Mouse (Mus musculus) limb, embryonic 12.5 days (tissue): ENCODE measurements around the gene Asb10. TPM values are rescaled to one million over a fixed set of nuclear protein-coding genes. Genes with fewer than 3 reads are reported as not detected.

ENCODE experiments used
- ATAC-seq: fragments of 200-750 bp; cut with Nextera tagmentation; 2 replicates; pipeline ENCODE4 v1.8.0; 2017; ENCODE audit warnings: low read depth, moderate TSS enrichment; ENCODE audit not compliant: insufficient number of reproducible peaks, insufficient read depth, low FRiP score, low TSS enrichment
- H3K27ac ChIP-seq: fragments of 300-500 bp; sonication (generic); 2 replicates; pipeline ENCODE4 v1.5.1; 2016; ENCODE audit warnings: mild to moderate bottlenecking, moderate library complexity
- H3K27me3 ChIP-seq: fragments of 300-500 bp; sonication (generic); 2 replicates; pipeline ENCODE4 v1.6.1; 2016; ENCODE audit warnings: mild to moderate bottlenecking, moderate library complexity
- H3K36me3 ChIP-seq: fragments of 300-500 bp; sonication (generic); 2 replicates; pipeline ENCODE4 v1.6.1; 2016; ENCODE audit warnings: mild to moderate bottlenecking, moderate library complexity
- H3K4me1 ChIP-seq: fragments of 300-500 bp; sonication (generic); replicated peaks from 2 replicates; pipeline ENCODE4 v1.6.1; 2016
- H3K4me2 ChIP-seq: fragments of 300-500 bp; sonication (generic); 2 replicates; pipeline ENCODE4 v1.6.1; 2016; ENCODE audit warnings: mild to moderate bottlenecking, moderate library complexity
- H3K4me3 ChIP-seq: fragments of 300-500 bp; sonication (generic); replicated peaks from 2 replicates; pipeline ENCODE4 v1.5.1; 2016; ENCODE audit warnings: mild to moderate bottlenecking
- H3K9ac ChIP-seq: fragments of 300-500 bp; sonication (generic); replicated peaks from 2 replicates; pipeline ENCODE4 v1.6.1; 2016; ENCODE audit warnings: mild to moderate bottlenecking, moderate library complexity
- H3K9me3 ChIP-seq: fragments of 300-500 bp; sonication (generic); 2 replicates; pipeline ENCODE4 v1.6.1; 2016; ENCODE audit warnings: mild to moderate bottlenecking, moderate library complexity
- WGBS: fragments of 180-500 bp; shearing (Covaris S2); methylation state at CpG from one replicate; pipeline ENCODE4 v1.1.7; 2016; 5-methylcytosine and 5-hydroxymethylcytosine counted together
- polyA plus RNA-seq: library from polyadenylated mRNA; unstranded; fragments of >200 nt; fragmentation: Nextera tagmentation; extraction: Ambion mirVana; gene quantifications from 2 replicates; pipeline ENCODE4 v1.2.1, GENCODE M21; 2016

Gene Asb10
- polyA plus RNA-seq, 1 experiment from 2014 or later, result 1.1 TPM

GRCm38 (mm10) chr5:24486738-24487137 lies 54.0 kb downstream of the Asb10 start:
- Histone ChIP-seq H3K9me3 (no peaks in the 10 kb centered on the region), H3K27ac (no peak overlapping the region), H3K4me3 (no peak overlapping the region), H3K27me3 (peaks cover 9% of the 10 kb centered on the region; the same call in 1 of the 2 replicates), H3K36me3 (peaks cover 86% of the 10 kb centered on the region), H3K4me1 (peaks cover 66% of the 10 kb centered on the region), H3K4me2 (no peak overlapping the region), H3K9ac (no peak overlapping the region)
- 87% methylated on average over 5 of the region's 5 CpGs for WGBS
- no peak for ATAC-seq

- H3K4me1 ChIP-seq, result peaks cover 72% of the 10 kb centered on the region
- WGBS, result 7% methylated on average over 8 of the region's 8 CpGs
Observed at GRCm38 (mm10) chr5:24486097-24486496, 54.7 kb downstream of the Asb10 start.

GRCm38 (mm10) chr5:24484963-24485362 lies 55.8 kb downstream of the Asb10 start:
- peak overlapping the region; percentile 56 for H3K27ac ChIP-seq
- peak overlapping the region; percentile 23 for H3K4me3 ChIP-seq
- no peaks in the 10 kb centered on the region for H3K9me3 ChIP-seq
- ATAC-seq, result no peak
- H3K27me3 ChIP-seq, result peaks cover 9% of the 10 kb centered on the region; the same call in 1 of the 2 replicates
- 11% methylated on average over 22 of the region's 22 CpGs for WGBS
- H3K9ac ChIP-seq, result peak overlapping the region; percentile 45; the same call in 1 of the 2 replicates
- peaks cover 86% of the 10 kb centered on the region for H3K36me3 ChIP-seq
- peaks cover 65% of the 10 kb centered on the region for H3K4me1 ChIP-seq
- peak overlapping the region; percentile 52 for H3K4me2 ChIP-seq

More at GRCm38 (mm10) chr5:24486097-24486496, 54.7 kb downstream of the Asb10 start:
- Histone ChIP-seq H3K4me2 (no peak overlapping the region), H3K36me3 (peaks cover 86% of the 10 kb centered on the region), H3K9me3 (no peaks in the 10 kb centered on the region), H3K27me3 (peaks cover 9% of the 10 kb centered on the region; the same call in 1 of the 2 replicates), H3K27ac (no peak overlapping the region), H3K9ac (no peak overlapping the region), H3K4me3 (no peak overlapping the region)
- no peak for ATAC-seq

GRCm38 (mm10) chr5:24483326-24483725 lies 57.5 kb downstream of the Asb10 start:
- ATAC-seq, result peak; percentile 12; the same call in 1 of the 2 replicates
- Histone ChIP-seq H3K9me3 (no peaks in the 10 kb centered on the region), H3K4me1 (peaks cover 53% of the 10 kb centered on the region), H3K4me3 (no peak overlapping the region), H3K36me3 (peaks cover 86% of the 10 kb centered on the region), H3K27me3 (peaks cover 9% of the 10 kb centered on the region; the same call in 1 of the 2 replicates), H3K4me2 (no peak overlapping the region), H3K9ac (no peak overlapping the region), H3K27ac (peak overlapping the region; percentile 50; the same call in 1 of the 2 replicates)
- 22% methylated on average over 11 of the region's 11 CpGs for WGBS

Other genes with a start within 250 kb of the Asb10 start
- gene Kcnh2, start 189.4 kb downstream of the Asb10 start, polyA plus RNA-seq, result 4.9 and 5.4 TPM in 2 replicates
- gene Nos3, start 176.2 kb downstream of the Asb10 start, polyA plus RNA-seq, result 5.2 and 6.1 TPM in 2 replicates
- gene Atg9b, start 148.8 kb downstream of the Asb10 start, polyA plus RNA-seq, result 0.46 and 0.47 TPM in 2 replicates
- gene Abcb8, start 147.3 kb downstream of the Asb10 start, polyA plus RNA-seq, result 41.6 and 42.9 TPM in 2 replicates
- 1.2 and 1.7 TPM in 2 replicates for gene Asic3, start 127.6 kb downstream of the Asb10 start, polyA plus RNA-seq
- gene Cdk5, start 117.4 kb downstream of the Asb10 start, polyA plus RNA-seq, result 53.8 and 54.5 TPM in 2 replicates
- 47.1 and 50.2 TPM in 2 replicates for gene Slc4a2, start 117.1 kb downstream of the Asb10 start, polyA plus RNA-seq
- gene Fastk, start 95.7 kb downstream of the Asb10 start, polyA plus RNA-seq, result 105 TPM in 2 replicates
- gene Tmub1, start 93.1 kb downstream of the Asb10 start, polyA plus RNA-seq, result 21.0 and 21.8 TPM in 2 replicates
- 42.0 and 67.8 TPM in 2 replicates for gene Agap3, start 88.8 kb downstream of the Asb10 start, polyA plus RNA-seq
- 0.05 TPM in 1 of 2 replicates, not detected in the other for gene Gbx1, start 13.8 kb downstream of the Asb10 start, polyA plus RNA-seq
- 0.06 and 0.19 TPM in 2 replicates for gene 4931409K22Rik, start 15.8 kb upstream of the Asb10 start, polyA plus RNA-seq
- 131 and 134 TPM in 2 replicates for gene Abcf2, start 36.5 kb upstream of the Asb10 start, polyA plus RNA-seq
- 20.1 and 24.0 TPM in 2 replicates for gene Chpf2, start 45.8 kb upstream of the Asb10 start, polyA plus RNA-seq
- gene Smarcd3, start 83.4 kb upstream of the Asb10 start, polyA plus RNA-seq, result 68.5 and 72.6 TPM in 2 replicates
- gene Nub1, start 144.6 kb upstream of the Asb10 start, polyA plus RNA-seq, result 28.3 and 29.4 TPM in 2 replicates
- 40.3 and 44.8 TPM in 2 replicates for gene Wdr86, start 189.7 kb upstream of the Asb10 start, polyA plus RNA-seq
- gene Crygn, start 217.0 kb upstream of the Asb10 start, polyA plus RNA-seq, result 1.6 TPM in 1 of 2 replicates, not detected in the other